Mouse (Mus musculus) liver, embryonic 13.5 days (tissue): ENCODE measurements at regions not wholly inside any gene's neighbourhood (a gene's known extent, or its start where the extent isn't known, plus 50 kb on each side); places are given as distances from the start of the nearest gene placed in this dataset.

Source experiments
- ATAC-seq: fragments of 200-750 bp; cut with Nextera tagmentation; 2 replicates; pipeline ENCODE4 v1.8.0; 2017; ENCODE audit warnings: low read depth, mild to moderate bottlenecking, moderate number of reproducible peaks, moderate library complexity
- DNase-seq: peaks from one replicate; pipeline ENCODE4 v3.0.0; 2022
- H3K27ac ChIP-seq: fragments of 300-500 bp; sonication (generic); 2 replicates; pipeline ENCODE4 v1.5.1; 2015; ENCODE audit warnings: moderate library complexity, mild to moderate bottlenecking, inconsistent platforms
- H3K27me3 ChIP-seq: fragments of 300-500 bp; sonication (generic); 2 replicates; pipeline ENCODE4 v1.6.1; 2015; ENCODE audit warnings: mild to moderate bottlenecking, inconsistent platforms
- H3K36me3 ChIP-seq: fragments of 300-500 bp; sonication (generic); 2 replicates; pipeline ENCODE4 v1.6.1; 2015; ENCODE audit warnings: mild to moderate bottlenecking, inconsistent platforms
- H3K4me1 ChIP-seq: fragments of 300-500 bp; sonication (generic); replicated peaks from 2 replicates; pipeline ENCODE4 v1.6.1; 2015; ENCODE audit warnings: inconsistent platforms
- H3K4me2 ChIP-seq: fragments of 300-500 bp; sonication (generic); 2 replicates; pipeline ENCODE4 v1.6.1; 2015; ENCODE audit warnings: inconsistent platforms, mild to moderate bottlenecking, moderate library complexity
- H3K4me3 ChIP-seq: fragments of 300-500 bp; sonication (generic); replicated peaks from 2 replicates; pipeline ENCODE4 v1.5.1; 2015; ENCODE audit warnings: mild to moderate bottlenecking, inconsistent platforms
- H3K9ac ChIP-seq: fragments of 300-500 bp; sonication (generic); 2 replicates; pipeline ENCODE4 v1.6.1; 2015; ENCODE audit warnings: mild to moderate bottlenecking, inconsistent platforms
- H3K9me3 ChIP-seq: fragments of 300-500 bp; sonication (generic); replicated peaks from 2 replicates; pipeline ENCODE4 v1.6.1; 2016; ENCODE audit warnings: inconsistent platforms
- WGBS: fragments of 180-500 bp; shearing (Covaris S2); methylation state at CpG from one replicate; pipeline ENCODE4 v1.1.7; 2015; ENCODE audit not compliant: insufficient replicate concordance; 5-methylcytosine and 5-hydroxymethylcytosine counted together

DNA sequence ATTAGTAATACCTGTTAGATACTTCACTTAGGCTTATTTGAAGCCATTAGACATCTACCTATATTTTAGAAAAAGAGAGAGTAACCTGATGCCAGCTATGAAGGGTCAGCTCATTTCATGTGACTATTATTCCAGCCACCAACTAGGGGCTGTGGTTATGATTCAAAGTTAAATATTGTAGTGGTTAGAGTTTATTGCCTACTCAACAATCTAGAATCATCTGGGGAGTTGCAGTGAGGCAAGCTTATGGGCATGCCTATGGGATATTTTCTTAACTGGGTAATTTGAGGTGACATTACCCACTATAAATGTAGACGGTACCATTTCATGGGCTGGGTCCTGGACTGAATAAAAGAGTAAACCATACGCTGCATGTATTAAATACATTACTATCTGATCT lies 1525.2 kb upstream of the Dsel start:
- Histone ChIP-seq H3K4me3 (no peak overlapping the region), H3K4me1 (no peaks in the 10 kb centered on the region), H3K9me3 (no peaks in the 10 kb centered on the region), H3K27me3 (no peaks in the 10 kb centered on the region), H3K36me3 (no peaks in the 10 kb centered on the region), H3K9ac (no peak overlapping the region), H3K4me2 (no peak overlapping the region), H3K27ac (no peak overlapping the region)
- DNase-seq (no peak), ATAC-seq (no peak)
- 70% methylated on average over 2 of the region's 2 CpGs for WGBS

- DNase-seq = no peak
- Histone ChIP-seq H3K4me3 (no peak overlapping the region), H3K4me2 (no peak overlapping the region), H3K9me3 (no peaks in the 10 kb centered on the region), H3K27me3 (no peaks in the 10 kb centered on the region), H3K4me1 (no peaks in the 10 kb centered on the region), H3K36me3 (no peaks in the 10 kb centered on the region), H3K27ac (no peak overlapping the region), H3K9ac (no peak overlapping the region)
- no peak for ATAC-seq
- 69% methylated on average over 6 of the region's 6 CpGs for whole genome bisulfite sequencing
Measured at GRCm38 (mm10) chr1:113384888-113385430, 1520.2 kb upstream of the Dsel start.

GRCm38 (mm10) chr1:113383717-113384116 lies 1519.0 kb upstream of the Dsel start:
- Histone ChIP-seq H3K36me3 (no peaks in the 10 kb centered on the region), H3K4me3 (no peak overlapping the region), H3K4me1 (no peaks in the 10 kb centered on the region), H3K9ac (no peak overlapping the region), H3K9me3 (no peaks in the 10 kb centered on the region), H3K4me2 (no peak overlapping the region), H3K27me3 (no peaks in the 10 kb centered on the region), H3K27ac (no peak overlapping the region)
- ATAC-seq (no peak), DNase-seq (no peak)
- WGBS = 86% methylated on average over 2 of the region's 2 CpGs

- WGBS = 45% methylated on average over 1 of the region's 1 CpGs
- Histone ChIP-seq H3K9ac (no peak overlapping the region), H3K9me3 (no peaks in the 10 kb centered on the region), H3K4me2 (no peak overlapping the region), H3K27ac (no peak overlapping the region), H3K27me3 (no peaks in the 10 kb centered on the region), H3K4me3 (no peak overlapping the region), H3K4me1 (no peaks in the 10 kb centered on the region), H3K36me3 (no peaks in the 10 kb centered on the region)
- DNase-seq (no peak), ATAC-seq (no peak)
Measured at GRCm38 (mm10) chr1:113372679-113373078, 1508.0 kb upstream of the Dsel start.

- H3K4me2 ChIP-seq = no peak overlapping the region
- no peaks in the 10 kb centered on the region for H3K36me3 ChIP-seq
- no peak for DNase-seq
- H3K9ac ChIP-seq = no peak overlapping the region
- WGBS = 59% methylated on average over 4 of the region's 4 CpGs
- H3K27me3 ChIP-seq = no peaks in the 10 kb centered on the region
- no peaks in the 10 kb centered on the region for H3K4me1 ChIP-seq
- ATAC-seq = no peak
- H3K9me3 ChIP-seq = no peaks in the 10 kb centered on the region
- H3K27ac ChIP-seq = no peak overlapping the region
- H3K4me3 ChIP-seq = no peak overlapping the region
Measured at GRCm38 (mm10) chr1:113358242-113358641, 1493.5 kb upstream of the Dsel start.

DNA sequence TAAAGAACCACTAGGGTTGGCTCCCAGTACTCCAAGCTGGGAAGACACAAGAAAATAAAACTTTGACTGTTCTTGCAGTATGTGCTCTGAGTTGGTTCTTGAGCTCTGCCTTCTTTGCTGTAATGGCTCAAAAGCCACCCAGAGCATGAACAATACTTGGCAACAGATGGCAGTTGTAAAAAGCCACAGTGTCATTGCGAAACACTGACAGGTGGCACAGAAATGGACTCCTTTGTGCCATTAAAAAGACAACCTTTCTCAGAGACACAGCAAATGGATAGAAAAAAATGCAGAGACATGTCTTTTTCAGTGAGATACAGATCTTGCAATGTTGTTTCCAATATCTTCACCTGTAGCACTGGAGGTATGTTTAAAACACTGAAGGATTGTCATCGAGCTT lies 1443.3 kb upstream of the Dsel start:
- Histone ChIP-seq H3K4me2 (no peak overlapping the region), H3K27ac (no peak overlapping the region), H3K27me3 (no peaks in the 10 kb centered on the region), H3K9ac (no peak overlapping the region), H3K4me3 (no peak overlapping the region), H3K36me3 (no peaks in the 10 kb centered on the region), H3K9me3 (no peaks in the 10 kb centered on the region), H3K4me1 (no peaks in the 10 kb centered on the region)
- no peak for ATAC-seq
- WGBS = 50% methylated on average over 2 of the region's 2 CpGs
- no peak for DNase-seq

- Histone ChIP-seq H3K4me3 (no peak overlapping the region), H3K27me3 (no peaks in the 10 kb centered on the region), H3K9ac (no peak overlapping the region), H3K4me2 (no peak overlapping the region), H3K36me3 (no peaks in the 10 kb centered on the region), H3K27ac (no peak overlapping the region), H3K4me1 (no peaks in the 10 kb centered on the region), H3K9me3 (no peaks in the 10 kb centered on the region)
- 56% methylated on average over 3 of the region's 3 CpGs for WGBS
- DNase-seq (no peak), ATAC-seq (no peak)
Measured at GRCm38 (mm10) chr1:113297807-113298206, 1433.1 kb upstream of the Dsel start.

GRCm38 (mm10) chr1:113288242-113288641 lies 1423.5 kb upstream of the Dsel start:
- Histone ChIP-seq H3K27me3 (no peaks in the 10 kb centered on the region), H3K27ac (no peak overlapping the region), H3K9me3 (no peaks in the 10 kb centered on the region), H3K36me3 (no peaks in the 10 kb centered on the region), H3K4me1 (no peaks in the 10 kb centered on the region), H3K4me3 (no peak overlapping the region), H3K4me2 (no peak overlapping the region), H3K9ac (no peak overlapping the region)
- no peak for ATAC-seq
- no peak for DNase-seq

DNA sequence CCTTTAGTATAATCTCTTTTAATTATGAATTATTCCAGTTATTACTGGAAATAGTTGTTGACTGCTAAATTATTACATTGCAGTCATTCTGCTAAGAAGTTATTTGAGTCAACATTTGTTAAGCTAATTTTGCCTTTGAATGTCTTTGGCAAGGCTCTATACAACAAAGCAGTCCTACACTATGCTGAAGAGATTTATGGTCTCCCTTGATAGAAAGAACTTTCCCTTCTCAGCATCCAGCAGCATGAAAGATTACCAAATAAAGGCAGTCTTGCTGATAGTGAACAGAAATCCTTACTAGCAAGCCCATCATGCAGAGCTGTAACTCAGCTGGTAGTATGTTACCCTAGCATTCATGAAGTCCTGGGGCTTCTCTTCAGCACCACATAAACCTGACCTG lies 1419.4 kb upstream of the Dsel start:
- DNase-seq (no peak), ATAC-seq (no peak)
- Histone ChIP-seq H3K27ac (no peak overlapping the region), H3K4me1 (no peaks in the 10 kb centered on the region), H3K9me3 (no peaks in the 10 kb centered on the region), H3K4me3 (no peak overlapping the region), H3K4me2 (no peak overlapping the region), H3K36me3 (no peaks in the 10 kb centered on the region), H3K9ac (no peak overlapping the region), H3K27me3 (no peaks in the 10 kb centered on the region)

- Histone ChIP-seq H3K4me2 (no peak overlapping the region), H3K27ac (no peak overlapping the region), H3K36me3 (no peaks in the 10 kb centered on the region), H3K9me3 (no peaks in the 10 kb centered on the region), H3K27me3 (no peaks in the 10 kb centered on the region), H3K4me1 (no peaks in the 10 kb centered on the region), H3K4me3 (no peak overlapping the region), H3K9ac (no peak overlapping the region)
- ATAC-seq = no peak
- DNase-seq = no peak
Measured at GRCm38 (mm10) chr1:113259421-113259820, 1394.7 kb upstream of the Dsel start.

- no peaks in the 10 kb centered on the region for H3K9me3 ChIP-seq
- DNase-seq = no peak
- ATAC-seq = no peak
- H3K9ac ChIP-seq = no peak overlapping the region
- 49% methylated on average over 5 of the region's 5 CpGs for WGBS
- H3K27ac ChIP-seq = no peak overlapping the region
- H3K36me3 ChIP-seq = no peaks in the 10 kb centered on the region
- no peaks in the 10 kb centered on the region for H3K27me3 ChIP-seq
- no peak overlapping the region for H3K4me2 ChIP-seq
- no peaks in the 10 kb centered on the region for H3K4me1 ChIP-seq
- no peak overlapping the region for H3K4me3 ChIP-seq
Measured at GRCm38 (mm10) chr1:113247325-113247724, 1382.6 kb upstream of the Dsel start.

DNA sequence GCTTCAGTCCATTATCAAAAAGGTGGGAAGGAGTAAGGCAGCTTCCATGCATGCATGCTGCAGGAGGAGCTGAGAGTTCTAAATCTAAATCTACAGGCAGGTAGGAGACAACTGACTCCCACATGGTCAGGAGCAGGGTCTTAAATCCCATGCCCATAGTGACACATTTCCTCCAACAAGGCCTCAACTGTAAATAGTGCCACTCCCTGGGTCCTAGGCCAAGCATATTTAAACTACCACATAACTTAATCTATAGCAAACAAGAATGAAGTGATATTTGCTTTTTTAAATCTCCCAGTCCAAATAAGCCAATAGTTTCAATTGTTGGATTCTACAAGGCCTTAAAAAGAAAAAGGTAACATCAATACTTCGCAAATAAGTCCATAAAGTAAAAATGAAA lies 1345.4 kb upstream of the Dsel start:
- 59% methylated on average over 1 of the region's 1 CpGs for WGBS

GRCm38 (mm10) chr1:113204019-113204418 lies 1339.3 kb upstream of the Dsel start:
- H3K4me2 ChIP-seq = no peak overlapping the region
- H3K4me3 ChIP-seq = no peak overlapping the region
- ATAC-seq = no peak
- no peaks in the 10 kb centered on the region for H3K4me1 ChIP-seq
- H3K9ac ChIP-seq = no peak overlapping the region
- H3K9me3 ChIP-seq = no peaks in the 10 kb centered on the region
- H3K27ac ChIP-seq = no peak overlapping the region
- H3K36me3 ChIP-seq = no peaks in the 10 kb centered on the region
- WGBS = 83% methylated on average over 1 of the region's 1 CpGs
- no peak for DNase-seq
- no peaks in the 10 kb centered on the region for H3K27me3 ChIP-seq

More for the DNA sequence above, 1345.4 kb upstream of the Dsel start:
- ATAC-seq (no peak), DNase-seq (no peak)
- Histone ChIP-seq H3K9me3 (no peaks in the 10 kb centered on the region), H3K4me1 (no peaks in the 10 kb centered on the region), H3K36me3 (no peaks in the 10 kb centered on the region), H3K27me3 (no peaks in the 10 kb centered on the region), H3K4me2 (no peak overlapping the region), H3K4me3 (no peak overlapping the region), H3K9ac (no peak overlapping the region), H3K27ac (no peak overlapping the region)
